Mouse (Mus musculus) testis, adult 2 months (tissue): ENCODE measurements at regions not wholly inside any gene's neighbourhood (a gene's known extent, or its start where the extent isn't known, plus 50 kb on each side); places are given as distances from the start of the nearest gene placed in this dataset.

ENCODE experiments used
- CTCF ChIP-seq: fragments of 200-500 bp; IDR thresholded peaks from 2 replicates; pipeline ENCODE4 v1.5.1; 2012; ENCODE audit warnings: low read depth, mild to moderate bottlenecking, inconsistent platforms, low read length, moderate library complexity; ENCODE audit not compliant: control insufficient read depth, insufficient read depth, insufficient replicate concordance
- POLR2A ChIP-seq: fragments of 200-500 bp; IDR thresholded peaks from 2 replicates; pipeline ENCODE4 v1.6.1; 2012; ENCODE audit warnings: low read depth, mild to moderate bottlenecking, inconsistent platforms, low read length, moderate library complexity; ENCODE audit not compliant: control insufficient read depth

- no peak for TF ChIP-seq CTCF
- no peak for TF ChIP-seq POLR2A
Measured at GRCm38 (mm10) chr10:100200431-100200830, 135.0 kb upstream of the Gm4301 start.
